Mouse (Mus musculus) left cerebral cortex, postnatal 14 days (tissue): ENCODE measurements at regions not wholly inside any gene's neighbourhood (a gene's known extent, or its start where the extent isn't known, plus 50 kb on each side); places are given as distances from the start of the nearest gene placed in this dataset.

ENCODE experiments used
- DNase-seq, 2 experiments: peaks; one replicate each; pipeline ENCODE4 v3.0.0; 2021 to 2022; ENCODE audit warnings: low spot score in 2 of 2, mixed read lengths in 1 of 2
- intact Hi-C: fragments of 180-260 bp; cut with DNase I; formaldehyde crosslinking; loops from one replicate; pipeline ENCODE4 v1.15.1; 2025

DNA sequence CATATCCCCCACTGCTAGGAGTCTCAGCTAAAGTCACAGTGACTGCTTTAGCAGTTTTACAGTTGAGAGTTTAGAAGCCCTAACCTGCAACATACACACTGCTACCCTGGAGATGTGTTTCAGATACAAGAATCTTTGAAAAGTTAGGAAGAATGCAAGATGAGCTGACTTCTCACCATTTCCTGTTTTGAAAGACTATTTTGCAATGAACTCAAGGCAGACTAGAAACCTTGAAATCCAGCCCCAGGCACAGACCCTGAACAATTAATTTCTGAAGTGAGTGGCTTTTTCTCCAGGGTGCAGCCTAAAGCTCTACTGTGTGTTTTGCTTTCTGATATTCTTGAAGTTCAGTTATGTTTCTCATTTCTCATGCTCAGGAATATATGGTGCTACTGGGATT is 440.6 kb downstream of the Nebl start:
- no peak for DNase-seq
- intact Hi-C loops, result no loop called here

DNA sequence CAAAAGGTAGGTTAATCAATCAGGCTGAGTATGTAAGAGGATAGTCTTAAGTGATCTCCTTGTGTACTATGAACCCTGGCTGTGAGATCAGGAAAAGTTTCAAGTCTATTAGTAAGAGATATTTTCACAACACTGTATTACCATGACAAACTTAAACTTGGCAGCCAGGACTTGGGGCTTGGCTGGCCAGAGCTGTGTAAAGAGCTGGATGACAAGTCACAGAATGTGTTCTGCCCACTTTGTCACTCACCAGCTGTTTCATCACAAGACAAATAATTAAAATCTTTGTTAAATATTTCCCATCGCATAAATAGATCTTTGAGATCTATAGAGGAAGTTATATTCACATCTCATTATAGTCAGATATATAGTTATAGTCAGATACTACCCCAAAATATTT is 443.7 kb downstream of the Nebl start:
- intact Hi-C loops, result no loop called here
- DNase-seq, result no peak

DNA sequence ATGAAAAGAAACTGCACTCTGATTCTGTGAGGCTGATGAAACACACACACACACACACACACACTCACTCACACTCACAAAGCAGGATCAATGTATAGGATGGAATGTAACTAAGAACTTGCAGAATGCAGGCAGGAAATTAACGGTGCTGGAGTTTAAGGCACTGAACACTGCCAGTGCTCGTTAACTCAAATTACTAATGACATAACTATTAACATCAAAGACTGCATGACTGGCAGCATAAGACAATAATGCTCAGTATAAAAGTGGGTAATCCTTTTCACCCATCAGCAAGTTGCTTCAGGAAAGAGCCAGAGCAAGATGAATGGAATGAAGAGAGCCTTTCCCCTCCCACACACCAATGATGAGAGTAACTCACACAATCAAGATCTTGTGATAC is 481.3 kb downstream of the Nebl start:
- no peak for DNase-seq
- intact Hi-C loops, result no loop called here

GRCm38 (mm10) chr2:17245821-17246220 is 485.4 kb downstream of the Nebl start:
- intact Hi-C loops, result no loop called here
- DNase-seq, result no peak

DNA sequence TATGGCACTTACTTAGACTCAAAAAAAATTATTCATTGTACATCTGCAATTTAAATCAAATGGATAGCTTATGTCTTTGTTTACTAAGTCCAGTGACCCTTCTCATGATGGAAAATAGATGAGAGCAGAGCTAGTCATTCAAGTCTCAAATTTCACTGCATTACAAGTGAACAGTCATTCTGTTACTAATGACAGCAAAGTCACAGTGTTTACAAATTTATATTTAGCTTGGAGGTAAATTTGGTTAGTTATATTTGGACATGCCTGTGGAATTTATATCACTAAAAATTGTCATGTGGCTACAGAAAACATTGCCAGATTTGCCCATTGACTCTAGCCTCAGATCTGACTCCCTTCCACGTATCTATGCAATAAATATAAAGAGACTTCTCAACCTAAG is 515.7 kb downstream of the Nebl start:
- intact Hi-C loops, result no loop called here
- DNase-seq, result no peak

DNA sequence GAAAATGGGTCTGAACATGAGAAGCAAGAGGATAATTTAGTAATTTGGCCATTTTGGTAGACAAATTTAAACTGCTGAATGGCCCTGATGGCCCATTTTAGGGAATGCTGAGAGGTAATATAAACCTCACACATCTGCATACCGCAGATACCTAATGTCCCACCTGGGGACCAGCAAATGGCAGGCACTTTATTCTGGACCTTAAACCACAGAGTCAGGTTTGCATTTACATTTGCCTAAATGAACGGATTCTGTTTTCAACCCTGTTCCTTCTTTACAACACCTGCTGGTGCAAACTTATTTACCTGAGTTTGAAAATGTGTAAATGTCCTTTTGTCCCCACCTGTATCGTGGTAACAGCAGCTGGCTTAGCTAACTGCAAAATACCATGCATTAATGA is 516.4 kb downstream of the Nebl start:
- DNase-seq, result no peak
- intact Hi-C loops, result no loop called here

GRCm38 (mm10) chr2:17212566-17212965 is 518.7 kb downstream of the Nebl start:
- intact Hi-C loops, result no loop called here

DNA sequence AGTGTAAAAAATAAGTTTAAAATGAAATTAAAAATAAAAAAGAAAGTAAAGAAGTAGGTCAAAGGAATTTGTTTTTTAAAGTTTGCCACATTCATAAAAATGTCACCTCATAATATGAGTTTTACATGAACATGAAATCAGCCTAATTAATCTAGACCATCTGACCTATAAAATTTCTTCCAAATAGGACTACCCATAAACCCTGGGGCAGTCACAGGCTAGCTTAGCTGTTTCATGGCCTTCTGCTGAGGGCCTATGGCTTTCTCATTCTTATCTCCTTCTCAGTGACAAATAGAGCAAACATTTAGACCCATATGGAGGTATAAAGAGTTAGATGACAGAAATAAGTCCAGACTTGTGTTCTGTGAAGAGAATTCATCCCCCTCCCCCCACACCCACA is 520.2 kb downstream of the Nebl start:
- DNase-seq, result no peak
- intact Hi-C loops, result no loop called here

More at GRCm38 (mm10) chr2:17212566-17212965, 518.7 kb downstream of the Nebl start:
- no peak for DNase-seq

DNA sequence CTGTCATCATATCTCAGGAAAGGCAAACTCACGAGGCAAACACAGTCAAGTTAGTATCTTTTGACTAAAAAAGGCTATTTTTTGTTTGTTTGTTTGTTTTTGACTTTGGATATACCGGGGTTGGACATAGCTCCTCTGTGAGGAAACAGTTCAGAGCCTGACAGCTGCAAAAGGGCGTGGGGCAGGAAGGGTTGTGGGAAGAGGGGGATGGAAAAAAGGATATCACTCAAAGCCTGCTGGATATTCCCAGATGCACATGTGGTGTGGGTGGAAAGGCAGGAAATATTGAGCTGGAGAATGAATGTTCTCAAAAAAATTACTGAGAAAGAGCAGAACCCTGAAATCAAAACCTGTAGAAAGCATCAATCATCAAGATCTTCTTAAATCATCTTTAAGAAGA is 537.7 kb downstream of the Nebl start:
- intact Hi-C loops, result no loop called here
- no peak for DNase-seq

DNA sequence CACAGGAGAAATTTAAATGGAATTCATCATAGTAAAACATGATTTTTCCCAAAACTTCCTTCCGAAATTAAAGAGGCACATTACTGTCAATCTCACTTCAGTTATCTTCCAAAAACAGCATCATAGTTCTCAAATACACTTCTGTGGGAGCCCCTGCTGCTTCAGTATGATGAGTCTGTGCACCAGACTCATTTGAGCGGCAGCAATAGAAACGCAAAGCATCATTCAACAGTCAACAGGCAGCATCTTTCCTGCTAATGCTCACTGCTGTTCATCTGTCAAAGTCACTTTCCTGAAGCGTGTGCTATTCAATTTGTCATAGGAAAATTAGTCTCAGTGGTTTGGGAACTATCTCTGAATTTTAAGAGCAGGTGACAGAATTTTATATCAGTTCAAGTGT is 542.1 kb downstream of the Nebl start:
- DNase-seq, result no peak
- intact Hi-C loops, result loop anchor here (10.0 kb wide), 1 partner anchor 834 kb away; the partner anchor contains the start of gene Plxdc2

DNA sequence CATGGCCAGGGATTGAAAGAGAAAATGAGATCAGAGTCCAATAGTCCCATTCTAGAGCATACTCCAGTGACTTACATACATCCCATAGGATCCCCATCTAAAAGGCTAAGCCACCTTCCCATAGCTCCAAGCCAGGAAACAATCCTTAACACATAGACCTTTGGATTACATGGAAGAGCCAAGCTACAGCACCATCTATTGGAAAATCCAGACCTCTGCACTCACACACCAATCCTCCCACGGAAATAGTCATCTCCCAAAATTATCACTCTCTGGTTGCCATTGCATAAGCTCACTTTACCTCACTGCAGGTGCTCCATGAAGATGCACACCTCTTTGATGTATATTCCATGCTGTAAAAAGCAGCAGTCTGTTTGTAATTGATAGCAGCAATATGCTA is 543.4 kb downstream of the Nebl start:
- DNase-seq, result no peak
- intact Hi-C loops, result loop anchor here (10.0 kb wide), 1 partner anchor 833 kb away; the partner anchor contains the start of gene Plxdc2

GRCm38 (mm10) chr2:17183696-17184095 is 547.6 kb downstream of the Nebl start:
- no peak for DNase-seq
- intact Hi-C loops, result loop anchor here (10.0 kb wide), 1 partner anchor 829 kb away; the partner anchor contains the start of gene Plxdc2

GRCm38 (mm10) chr2:17181597-17181996 is 549.7 kb downstream of the Nebl start:
- intact Hi-C loops, result loop anchor here (10.0 kb wide), 1 partner anchor 827 kb away; the partner anchor contains the start of gene Plxdc2

GRCm38 (mm10) chr2:17168896-17169295 is 562.4 kb downstream of the Nebl start:
- intact Hi-C loops, result no loop called here
- DNase-seq, result no peak

More at GRCm38 (mm10) chr2:17181597-17181996, 549.7 kb downstream of the Nebl start:
- DNase-seq, result no peak

DNA sequence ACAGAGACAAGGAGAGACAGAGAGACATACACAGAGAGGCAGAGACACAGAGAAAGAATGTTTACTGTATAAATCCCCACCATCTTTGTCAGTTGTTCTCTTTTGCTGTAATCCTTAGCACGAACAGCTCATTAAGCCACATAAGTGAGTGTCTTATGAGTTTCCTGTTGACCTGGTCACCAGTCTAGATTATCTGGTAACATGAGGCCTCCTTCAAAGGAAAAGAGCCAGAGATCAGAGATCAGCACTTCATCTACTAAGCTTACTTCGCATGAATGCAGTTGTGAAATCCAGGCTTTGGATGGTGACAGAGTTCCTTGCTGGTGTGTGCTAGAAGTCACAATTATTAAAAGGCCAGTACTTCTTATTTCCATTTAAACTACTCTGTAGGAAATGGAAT is 566.2 kb downstream of the Nebl start:
- intact Hi-C loops, result no loop called here
- no peak for DNase-seq

GRCm38 (mm10) chr2:17158463-17158862 is 572.8 kb downstream of the Nebl start:
- intact Hi-C loops, result no loop called here
- no peak for DNase-seq

GRCm38 (mm10) chr2:17157336-17157735 is 573.9 kb downstream of the Nebl start:
- intact Hi-C loops, result no loop called here
- no peak for DNase-seq

GRCm38 (mm10) chr2:17155596-17155995 is 575.7 kb downstream of the Nebl start:
- intact Hi-C loops, result no loop called here
- no peak for DNase-seq

DNA sequence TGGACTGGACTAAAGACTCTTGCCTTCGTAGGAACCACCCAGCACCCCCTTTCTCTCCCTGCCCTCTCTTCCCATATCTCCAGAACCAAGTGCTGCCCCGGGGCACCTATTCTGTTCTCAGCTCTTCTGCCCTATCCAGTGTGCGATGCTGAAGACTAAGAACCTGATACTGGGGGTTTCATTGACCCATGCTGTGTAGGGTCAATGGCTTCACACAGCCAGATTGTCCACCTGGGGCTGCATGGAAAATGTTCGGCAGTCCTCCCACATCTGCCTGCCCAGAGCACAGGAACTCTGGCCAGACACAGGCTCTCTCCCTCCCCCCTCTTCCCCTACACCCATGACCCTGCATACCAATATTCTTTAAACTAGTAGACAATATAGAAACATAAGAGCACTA is 607.6 kb downstream of the Nebl start:
- no peak for DNase-seq
- intact Hi-C loops, result no loop called here

GRCm38 (mm10) chr2:17117292-17117691 is 614.0 kb downstream of the Nebl start:
- intact Hi-C loops, result no loop called here
- no peak for DNase-seq

- DNase-seq, result no peak
- intact Hi-C loops, result no loop called here
Measured at GRCm38 (mm10) chr2:17111177-17111576, 620.1 kb downstream of the Nebl start.

- DNase-seq, result no peak
- intact Hi-C loops, result no loop called here
Measured at GRCm38 (mm10) chr2:17101161-17101560, 630.1 kb downstream of the Nebl start.
